Mouse (Mus musculus) adrenal gland, postnatal 25 days (tissue): ENCODE data around the gene Hcrtr1. TPM values are rescaled to one million over a fixed set of nuclear protein-coding genes. Genes with fewer than 3 reads are reported as not detected.

Experiments used
- DNase-seq: peaks from one replicate; pipeline ENCODE4 v3.0.0; 2021; ENCODE audit warnings: mixed read lengths
- total RNA-seq: library from RNA; stranded (reverse); gene quantifications from 2 replicates; pipeline ENCODE4 v1.2.3, GENCODE M21; 2021

The Hcrtr1 gene
- total RNA-seq, 1 experiment from 2014 or later = 0.76 TPM

DNA sequence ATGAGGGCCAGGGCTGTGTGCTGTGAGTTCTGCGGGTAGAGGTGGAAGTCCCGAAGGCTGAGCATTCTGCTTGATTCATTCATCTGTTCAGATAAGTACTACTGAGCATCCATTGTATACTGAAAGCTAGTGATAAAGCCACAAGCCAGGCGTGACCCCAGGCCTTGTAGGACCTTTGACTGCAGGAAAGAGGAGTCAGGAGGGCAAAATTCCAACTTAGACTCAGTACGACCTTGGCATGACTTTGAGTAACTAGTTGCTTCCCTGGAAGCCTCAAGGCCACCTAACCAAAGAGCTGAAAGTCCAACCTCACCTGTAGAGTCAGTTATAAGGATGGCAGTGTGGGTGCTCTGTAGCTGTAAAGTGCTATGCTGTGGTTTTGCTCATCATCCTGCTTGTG lies 18.4 kb downstream of the Hcrtr1 start:
- DNase-seq = no peak

GRCm38 (mm10) chr4:130112732-130113131 lies 26.4 kb downstream of the Hcrtr1 start:
- no peak for DNase-seq

DNA sequence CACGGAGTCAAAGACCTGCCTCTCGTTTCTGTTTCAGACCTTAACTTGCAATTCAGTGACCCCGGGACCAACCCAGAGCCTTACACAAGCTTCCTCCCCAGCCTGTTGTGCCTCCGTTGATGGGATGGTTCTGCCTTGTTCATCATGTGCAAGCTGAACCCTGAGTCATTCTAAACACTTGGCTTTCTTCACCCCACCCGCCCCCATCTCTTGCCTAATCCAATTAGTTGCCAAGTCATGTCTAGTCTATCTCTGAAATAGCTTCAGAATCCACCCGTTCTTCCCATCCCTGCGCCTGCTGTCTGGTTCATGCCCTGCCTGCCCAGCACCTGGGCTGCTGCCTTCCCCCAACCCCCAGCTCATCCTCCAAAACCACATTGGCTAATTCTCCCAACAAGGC lies 26.9 kb downstream of the Hcrtr1 start:
- DNase-seq = peak; percentile 51

- DNase-seq = no peak
Observed at GRCm38 (mm10) chr4:130110091-130110490, 29.1 kb downstream of the Hcrtr1 start.

DNA sequence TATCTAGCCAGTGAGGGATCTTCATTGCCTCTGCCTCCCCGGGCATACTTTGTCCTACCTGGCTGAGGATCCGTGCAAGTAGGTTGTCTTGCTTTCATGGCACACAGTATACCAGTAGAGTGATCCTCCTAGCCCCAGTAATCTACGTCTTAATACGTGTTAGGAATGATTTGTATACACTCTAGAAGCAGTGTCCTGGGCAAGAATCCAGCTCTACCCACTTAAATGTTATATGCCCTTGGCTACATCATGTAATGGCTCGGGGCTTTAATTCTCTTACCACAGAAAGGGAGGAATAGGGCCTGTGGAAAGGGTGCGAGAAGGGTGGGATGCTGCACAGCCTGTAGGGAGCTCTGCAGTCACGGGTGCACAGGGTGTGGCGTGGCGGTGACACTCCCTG lies 29.5 kb downstream of the Hcrtr1 start:
- no peak for DNase-seq

- DNase-seq = no peak
Observed at GRCm38 (mm10) chr4:130108929-130109328, 30.2 kb downstream of the Hcrtr1 start.

GRCm38 (mm10) chr4:130107444-130108131 lies 31.6 kb downstream of the Hcrtr1 start:
- peak; percentile 99 for DNase-seq

GRCm38 (mm10) chr4:130107065-130107443 lies 32.1 kb downstream of the Hcrtr1 start:
- no peak for DNase-seq

DNA sequence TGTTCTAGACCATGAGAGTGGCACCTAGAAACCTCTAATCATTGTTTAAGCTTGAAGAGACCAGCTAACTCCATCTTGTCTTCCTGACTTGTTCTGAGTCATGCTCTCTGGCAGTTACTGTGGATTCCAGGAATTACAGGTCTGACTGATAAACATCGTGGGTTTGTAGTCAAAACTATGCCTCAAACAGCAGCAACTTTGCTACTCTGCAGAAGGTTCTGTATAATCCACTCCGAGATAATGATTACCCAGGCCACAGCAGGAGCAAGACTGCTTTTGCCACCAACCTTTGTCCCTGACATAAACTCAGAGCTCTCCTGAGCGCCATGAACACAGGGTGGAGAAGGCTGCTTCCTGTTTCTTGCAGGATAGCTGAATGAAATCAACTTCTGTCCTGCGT lies 34.6 kb downstream of the Hcrtr1 start:
- no peak for DNase-seq

- DNase-seq = no peak
Observed at GRCm38 (mm10) chr4:130103632-130104031, 35.5 kb downstream of the Hcrtr1 start.

DNA sequence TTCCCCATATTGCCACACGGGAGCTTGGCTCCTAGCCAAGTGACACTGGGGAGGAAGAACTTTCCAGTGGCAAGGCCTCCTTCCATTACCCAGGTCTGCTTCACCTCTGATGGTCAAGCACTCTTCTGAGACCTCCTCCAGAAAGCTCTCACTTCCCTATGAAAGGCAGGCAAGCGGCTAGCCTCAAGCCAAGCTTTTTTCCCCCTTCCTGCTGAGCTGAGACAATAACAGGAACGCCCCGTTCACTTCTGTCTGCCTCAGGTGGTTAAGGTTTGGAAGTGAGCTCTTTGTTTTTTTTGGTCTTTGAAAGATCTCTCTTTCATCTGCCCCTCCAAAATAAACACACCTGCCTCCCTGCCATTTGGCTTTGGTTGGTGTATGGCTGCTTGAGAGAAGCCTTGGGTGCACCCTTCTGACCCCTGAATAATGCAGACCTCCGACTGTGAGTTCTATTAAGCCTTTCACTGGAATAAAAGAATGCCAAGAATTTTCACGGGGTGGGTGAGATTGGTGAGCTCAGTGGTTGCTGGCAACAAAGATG lies 37.0 kb downstream of the Hcrtr1 start, which contains the start of gene Pef1:
Gene Pef1 (plus strand): TSS at position 448 of the 541 bp plus-strand sequence.
- no peak for DNase-seq

DNA sequence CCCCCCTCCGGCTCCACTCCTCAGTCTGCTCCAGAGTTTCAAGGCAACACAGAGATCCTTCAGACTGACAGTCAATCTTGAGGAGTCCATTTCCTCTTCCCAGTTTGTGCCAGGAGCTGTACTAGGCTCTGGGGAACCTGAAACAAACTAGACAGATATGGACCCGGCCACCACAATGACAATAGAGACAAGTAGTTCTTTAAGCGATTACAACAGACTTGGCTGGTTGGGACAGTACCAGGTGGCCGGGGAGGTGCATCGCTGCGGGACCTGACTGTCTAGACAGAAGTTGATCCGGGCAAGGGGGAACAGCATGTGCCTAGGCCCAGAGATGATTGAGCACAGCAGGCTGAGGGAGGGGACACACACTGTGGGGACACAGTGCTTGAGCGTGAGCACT lies 38.0 kb downstream of the Hcrtr1 start:
- DNase-seq = no peak

GRCm38 (mm10) chr4:130095137-130095536 lies 44.0 kb downstream of the Hcrtr1 start:
- DNase-seq = no peak

GRCm38 (mm10) chr4:130087293-130087692 lies 51.9 kb downstream of the Hcrtr1 start:
- peak; percentile 93 for DNase-seq

DNA sequence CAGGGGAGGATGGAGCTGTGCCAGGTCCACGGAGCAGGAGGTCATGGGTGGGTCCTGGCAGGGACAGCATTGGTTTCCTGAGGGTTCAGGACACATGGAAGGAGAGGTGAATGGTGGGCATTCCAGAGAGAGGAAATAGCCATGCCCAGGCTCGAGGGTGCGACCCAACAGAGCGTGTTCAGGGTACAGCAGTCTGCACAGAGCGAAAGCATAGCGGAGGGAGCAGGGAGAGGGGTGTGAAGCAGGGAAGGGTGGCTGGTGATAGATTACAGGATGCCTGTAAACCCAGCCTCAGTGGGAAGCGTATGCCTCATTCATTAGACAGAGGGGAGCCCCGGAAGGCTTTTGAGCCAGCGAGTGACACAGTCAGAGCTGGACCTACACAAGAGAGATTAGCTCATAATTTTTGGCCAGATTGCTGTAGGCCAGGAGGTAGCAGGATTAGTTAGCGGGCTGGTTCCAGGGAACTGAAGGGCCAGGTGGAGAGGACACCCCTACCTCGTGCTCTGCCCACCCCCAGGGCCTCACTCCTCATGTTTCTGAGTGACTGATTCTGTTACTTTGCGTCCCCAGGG lies 53.8 kb downstream of the Hcrtr1 start:
- no peak for DNase-seq

GRCm38 (mm10) chr4:130084331-130084945 lies 54.7 kb downstream of the Hcrtr1 start:
- DNase-seq = peak; percentile 63

- DNase-seq = no peak
Observed at GRCm38 (mm10) chr4:130082211-130082610, 56.9 kb downstream of the Hcrtr1 start.

GRCm38 (mm10) chr4:130081345-130082190 lies 57.6 kb downstream of the Hcrtr1 start:
- peak; percentile 84 for DNase-seq
